Mouse (Mus musculus): Measurements from ENCODE around the gene Esp4. TPM values are rescaled to one million over a fixed set of nuclear protein-coding genes. Genes with fewer than 3 reads are reported as not detected.
"Not testable (repeated sequence)": the region's sequence is repeated elsewhere in the genome, so short reads cannot be mapped to it uniquely, and the experiment has no call there.

Esp4 gene
- polyA plus RNA-seq (2015; fragmentation: Nextera tagmentation; extraction: Ambion mirVana): not detected in 2 replicates

DNA sequence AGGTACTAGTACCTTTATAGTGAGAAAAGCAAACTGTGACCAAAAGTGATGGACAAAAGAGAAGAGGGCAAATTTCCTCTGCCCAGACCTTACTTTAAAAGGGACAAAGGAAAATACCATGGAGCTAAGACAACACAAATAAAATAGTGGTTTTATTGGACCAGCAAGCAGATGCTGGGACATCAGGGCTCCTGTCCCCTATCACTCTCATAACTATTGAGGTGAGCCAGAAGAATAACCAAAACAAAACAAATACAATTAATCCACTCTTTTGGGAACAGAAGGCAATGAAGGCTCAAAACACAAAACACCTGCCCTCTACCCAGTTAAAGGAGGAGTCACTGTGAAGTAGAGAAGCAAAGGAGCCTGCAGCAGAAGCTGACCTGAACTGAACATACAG lies at the start of gene Esp4:
TSS of gene Esp4 (plus strand) at position 301 of the 400 bp plus-strand sequence.
- no peak for DNase-seq (ENCODE audit: low spot score)

DNA sequence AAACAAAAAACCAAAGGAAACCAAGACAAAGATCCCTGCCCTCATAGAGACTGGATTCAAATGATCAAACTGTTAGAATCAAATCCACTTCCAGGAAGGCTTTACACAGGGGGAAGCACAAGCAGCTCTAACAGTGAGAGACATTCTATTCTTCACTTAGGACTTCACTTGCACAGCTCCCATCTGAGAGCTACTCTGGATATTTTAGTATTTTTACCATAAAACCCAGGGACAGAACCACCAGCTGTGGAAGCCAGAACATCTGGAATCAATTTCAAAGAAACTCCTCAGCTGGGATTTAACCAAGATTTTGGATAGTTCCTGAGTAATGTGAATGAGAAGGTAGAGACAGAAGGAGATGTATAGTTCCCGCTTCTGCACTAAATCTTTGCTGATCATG lies 44.9 kb upstream of the Esp4 start:
- DNase-seq (ENCODE audit: low spot score): no peak

- DNase-seq (ENCODE audit: low spot score): no peak
These were observed 37.2 kb upstream of the Esp4 start, which contains the start of gene Esp6 for GRCm38 (mm10) chr17:40561207-40561606. Gene Esp6, plus strand, starts transcription at chr17:40561507.

- DNase-seq (ENCODE audit: low spot score): not testable (repeated sequence)
These were observed 14.5 kb upstream of the Esp4 start for GRCm38 (mm10) chr17:40583906-40584305.

DNA sequence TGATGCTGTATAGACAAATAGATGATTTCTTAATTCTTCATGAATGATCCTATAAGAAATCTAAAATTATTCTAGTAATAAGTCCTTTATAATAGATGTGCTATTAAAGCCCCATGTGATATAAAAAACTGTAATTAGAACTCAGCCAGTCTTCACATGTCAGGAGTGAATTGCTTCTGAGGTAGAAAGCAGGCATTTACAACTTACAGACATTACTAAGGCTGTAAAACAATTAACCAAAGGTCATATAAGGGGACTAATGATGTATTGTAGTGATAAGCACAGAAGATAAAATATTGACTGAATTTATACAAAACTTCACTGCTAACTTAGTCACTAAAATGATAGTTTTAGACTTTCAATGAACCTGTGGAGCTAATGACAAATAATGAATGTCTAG lies 7.1 kb upstream of the Esp4 start:
- no peak for DNase-seq (ENCODE audit: low spot score)

DNA sequence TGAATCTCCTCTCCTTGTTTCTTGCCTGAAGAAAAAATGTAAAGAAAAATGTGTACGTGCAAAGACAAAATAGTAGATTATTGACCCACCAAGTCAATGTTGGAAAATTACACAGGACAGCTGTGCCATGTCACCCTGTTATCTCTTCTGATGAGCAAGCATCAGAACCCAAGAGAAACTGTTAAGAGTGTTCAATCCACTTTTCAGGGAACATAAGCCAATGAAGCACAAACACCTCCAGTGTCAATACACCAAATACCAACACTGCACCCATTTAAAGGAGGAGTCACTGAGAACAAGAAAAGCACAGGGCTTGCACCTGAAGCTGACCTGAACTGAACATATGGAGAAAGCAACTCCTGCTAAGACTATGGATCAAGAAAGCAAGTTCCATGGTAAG lies 33.4 kb downstream of the Esp4 start, which contains the start of gene Esp3:
TSS of gene Esp3 (plus strand) at position 301 of the 400 bp plus-strand sequence.
- DNase-seq (ENCODE audit: low spot score): not testable (repeated sequence)

Other genes starting within 250 kb of the Esp4 start
- gene Esp8, start 78.6 kb upstream of the Esp4 start, polyA plus RNA-seq (2015; fragmentation: Nextera tagmentation; extraction: Ambion mirVana): 0.39 and 0.44 TPM in 2 replicates
- not detected in 2 replicates for gene Esp6, start 37.1 kb upstream of the Esp4 start, polyA plus RNA-seq (2015; fragmentation: Nextera tagmentation; extraction: Ambion mirVana)
- gene Esp3, start 33.5 kb downstream of the Esp4 start, polyA plus RNA-seq (2015; fragmentation: Nextera tagmentation; extraction: Ambion mirVana): not detected in 2 replicates
- not detected in 2 replicates for gene Esp1, start 128.5 kb downstream of the Esp4 start, polyA plus RNA-seq (2015; fragmentation: Nextera tagmentation; extraction: Ambion mirVana)
- not detected in 2 replicates for gene Crisp2, start 208.4 kb downstream of the Esp4 start, polyA plus RNA-seq (2015; fragmentation: Nextera tagmentation; extraction: Ambion mirVana)
- 0.09 and 0.13 TPM in 2 replicates for gene Rhag, start 212.5 kb downstream of the Esp4 start, polyA plus RNA-seq (2015; fragmentation: Nextera tagmentation; extraction: Ambion mirVana)

Data from thymus, postnatal 0 days (tissue).